Mouse (Mus musculus) left cerebral cortex, postnatal 14 days (tissue): ENCODE measurements around the gene Zic2. TPM values are rescaled to one million over a fixed set of nuclear protein-coding genes. Genes with fewer than 3 reads are reported as not detected.

Experiments used
- DNase-seq, 2 experiments: peaks; one replicate each; pipeline ENCODE4 v3.0.0; 2021 to 2022; ENCODE audit warnings: low spot score in 2 of 2, mixed read lengths in 1 of 2
- intact Hi-C: fragments of 180-260 bp; cut with DNase I; formaldehyde crosslinking; loops from one replicate; pipeline ENCODE4 v1.15.1; 2025
- total RNA-seq, 2 experiments: library from RNA; stranded (reverse); gene quantifications; 2 replicates each; pipeline ENCODE4 v1.2.3; 2021

Gene Zic2
- total RNA-seq, 2 experiments from 2014 or later, result 20.1 to 22.1 TPM

DNA sequence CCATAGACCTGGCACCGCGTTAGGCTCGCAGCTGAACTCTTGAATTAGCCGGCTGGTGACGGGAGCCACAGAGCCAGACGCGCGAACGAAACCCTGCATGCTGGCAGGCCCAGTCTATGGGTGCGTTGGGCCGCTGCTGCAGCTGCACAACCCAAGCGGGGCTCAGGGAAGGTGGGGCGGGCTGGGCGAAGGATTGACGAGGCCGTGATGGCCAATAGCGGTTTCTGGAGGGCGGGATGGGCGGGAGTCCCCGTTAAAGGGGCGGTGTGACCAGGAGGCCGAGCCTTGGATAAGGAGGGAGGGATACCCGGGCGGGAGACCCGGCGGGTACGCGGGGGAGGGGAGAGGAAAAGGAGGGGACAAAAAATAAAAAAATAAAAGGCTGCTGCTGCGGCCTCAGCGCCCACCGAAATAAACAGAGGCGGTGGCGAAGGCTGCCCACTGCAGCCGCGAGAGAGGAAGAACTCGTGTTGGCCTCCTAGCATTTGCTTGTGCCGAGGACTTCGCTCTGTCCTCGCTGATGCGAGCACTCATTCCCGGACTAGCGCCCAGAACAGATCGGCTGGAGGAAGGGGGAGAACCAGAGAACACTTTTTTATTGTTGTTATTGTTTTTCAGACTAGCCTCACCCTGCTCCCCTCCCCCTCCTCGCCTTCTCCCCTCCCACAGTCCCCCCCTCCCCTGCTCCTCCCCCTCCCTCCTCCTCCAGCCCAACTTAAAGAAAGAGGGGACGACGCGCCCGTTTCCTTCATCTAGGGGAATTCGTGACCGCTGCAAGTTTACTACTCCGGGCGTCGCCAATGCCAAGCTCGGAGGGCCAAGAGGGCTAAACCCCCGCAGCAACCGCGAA, 969 bp upstream of the Zic2 start:
- intact Hi-C loops, result loop anchor here (5.0 kb wide), 1 partner anchor 97 kb away; no protein-coding TSS in a partner anchor
- no peak for DNase-seq

DNA sequence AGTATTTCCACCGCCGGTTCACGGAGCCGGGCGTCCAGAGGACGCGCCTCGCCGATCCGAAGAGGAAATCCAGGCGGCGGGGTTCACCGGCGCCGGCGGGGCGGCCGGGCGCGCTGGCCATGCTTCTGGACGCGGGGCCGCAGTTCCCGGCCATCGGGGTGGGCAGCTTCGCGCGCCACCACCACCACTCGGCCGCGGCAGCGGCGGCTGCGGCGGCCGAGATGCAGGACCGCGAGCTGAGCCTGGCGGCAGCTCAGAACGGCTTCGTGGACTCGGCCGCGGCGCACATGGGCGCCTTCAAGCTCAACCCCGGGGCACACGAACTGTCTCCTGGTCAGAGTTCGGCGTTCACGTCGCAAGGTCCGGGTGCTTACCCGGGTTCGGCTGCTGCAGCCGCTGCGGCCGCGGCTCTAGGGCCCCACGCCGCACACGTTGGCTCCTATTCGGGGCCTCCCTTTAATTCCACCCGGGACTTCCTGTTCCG, 364 bp downstream of the Zic2 start:
- DNase-seq, result no peak
- intact Hi-C loops, result loop anchor here (5.0 kb wide), 2 partner anchors 68 to 248 kb away; no protein-coding TSS in a partner anchor

DNA sequence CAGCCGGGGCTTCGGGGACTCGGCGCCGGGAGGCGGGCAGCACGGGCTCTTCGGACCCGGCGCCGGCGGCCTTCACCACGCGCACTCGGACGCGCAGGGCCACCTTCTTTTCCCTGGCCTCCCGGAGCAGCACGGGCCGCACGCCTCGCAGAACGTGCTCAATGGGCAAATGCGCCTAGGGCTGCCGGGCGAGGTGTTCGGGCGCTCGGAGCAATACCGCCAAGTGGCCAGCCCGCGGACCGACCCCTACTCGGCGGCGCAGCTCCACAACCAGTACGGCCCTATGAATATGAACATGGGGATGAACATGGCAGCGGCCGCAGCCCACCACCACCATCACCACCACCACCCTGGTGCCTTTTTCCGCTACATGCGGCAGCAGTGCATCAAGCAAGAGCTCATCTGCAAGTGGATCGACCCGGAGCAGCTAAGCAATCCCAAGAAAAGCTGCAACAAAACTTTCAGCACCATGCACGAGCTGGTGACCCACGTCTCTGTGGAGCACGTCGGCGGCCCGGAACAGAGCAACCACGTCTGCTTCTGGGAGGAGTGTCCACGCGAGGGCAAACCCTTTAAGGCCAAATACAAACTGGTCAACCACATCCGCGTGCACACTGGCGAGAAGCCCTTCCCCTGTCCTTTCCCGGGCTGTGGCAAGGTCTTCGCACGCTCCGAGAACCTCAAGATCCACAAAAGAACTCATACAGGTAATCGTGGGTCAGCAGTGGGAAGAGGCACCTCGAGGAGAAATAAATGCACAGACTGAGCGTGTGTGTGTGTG, 996 bp downstream of the Zic2 start:
- no peak for DNase-seq
- intact Hi-C loops, result loop anchor here (5.0 kb wide), 2 partner anchors 69 to 249 kb away; no protein-coding TSS in a partner anchor

GRCm38 (mm10) chr14:122476822-122477215, 1.6 kb downstream of the Zic2 start:
- DNase-seq, result no peak
- intact Hi-C loops, result loop anchor here (5.0 kb wide), 2 partner anchors 70 to 250 kb away; no protein-coding TSS in a partner anchor

GRCm38 (mm10) chr14:122477261-122477671, 2.0 kb downstream of the Zic2 start:
- DNase-seq, result no peak
- intact Hi-C loops, result loop anchor here (5.0 kb wide), 2 partner anchors 70 to 250 kb away; no protein-coding TSS in a partner anchor

DNA sequence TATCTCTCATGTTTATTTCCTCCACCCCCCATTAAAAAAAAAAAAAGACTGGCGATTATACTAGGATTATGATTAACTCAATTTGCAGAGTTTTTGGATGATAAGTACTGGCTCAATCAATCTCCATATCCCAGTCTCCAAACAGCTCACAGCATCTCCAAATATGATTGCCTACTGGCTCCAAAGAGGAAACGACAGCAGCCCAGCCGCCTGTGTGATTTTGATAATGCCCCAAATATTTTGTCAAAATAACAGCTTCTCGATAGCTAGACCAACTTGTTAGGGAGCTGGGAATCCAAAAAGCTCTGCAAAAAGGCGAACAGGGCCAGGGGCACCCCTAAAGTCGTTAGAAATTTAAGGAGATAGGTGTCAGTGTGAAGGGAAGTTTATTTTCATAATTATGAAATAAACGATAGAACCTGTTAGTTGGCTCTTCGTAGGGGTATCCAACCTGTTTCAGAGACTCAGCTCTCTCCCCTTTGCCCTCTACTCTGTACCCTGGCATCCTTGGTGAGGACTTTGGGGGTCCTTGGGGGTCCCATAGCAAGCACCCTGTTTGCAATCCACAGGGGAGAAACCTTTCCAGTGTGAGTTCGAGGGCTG, 2.8 kb downstream of the Zic2 start:
- intact Hi-C loops, result loop anchor here (5.0 kb wide), 2 partner anchors 71 to 251 kb away; no protein-coding TSS in a partner anchor
- no peak for DNase-seq

GRCm38 (mm10) chr14:122478574-122479011, 3.4 kb downstream of the Zic2 start:
- DNase-seq, result no peak
- intact Hi-C loops, result loop anchor here (5.0 kb wide), 2 partner anchors 71 to 251 kb away; no protein-coding TSS in a partner anchor

GRCm38 (mm10) chr14:122479461-122480109, 4.3 kb downstream of the Zic2 start:
- no peak for DNase-seq
- intact Hi-C loops, result loop anchor here (5.0 kb wide), 2 partner anchors 72 to 252 kb away; no protein-coding TSS in a partner anchor

- no peak for DNase-seq
- intact Hi-C loops, result no loop called here
Measured at GRCm38 (mm10) chr14:122480355-122480754, 5.1 kb downstream of the Zic2 start.

DNA sequence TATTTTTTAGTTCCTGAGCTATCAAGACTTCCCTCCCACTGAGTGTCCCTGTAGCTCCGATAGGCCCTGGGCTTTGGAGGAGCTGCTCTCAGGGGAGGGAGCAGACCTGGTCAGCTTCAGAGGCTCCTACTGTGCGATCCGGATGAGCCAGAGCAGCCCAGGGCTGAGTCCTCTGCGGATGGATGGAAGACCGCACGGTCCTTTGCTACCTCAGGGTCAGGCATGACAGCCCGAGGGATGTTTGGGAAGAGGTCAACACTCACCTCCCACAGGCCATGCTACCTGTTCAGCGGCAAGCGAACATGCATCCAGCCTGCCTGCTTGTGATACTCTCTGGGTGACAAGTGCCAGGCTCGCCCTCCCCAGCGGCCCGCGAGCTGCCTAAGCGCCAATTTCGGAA, 5.9 kb downstream of the Zic2 start:
- DNase-seq, result no peak
- intact Hi-C loops, result no loop called here

- intact Hi-C loops, result no loop called here
- DNase-seq, result no peak
Measured at GRCm38 (mm10) chr14:122482081-122483023, 7.1 kb downstream of the Zic2 start.

DNA sequence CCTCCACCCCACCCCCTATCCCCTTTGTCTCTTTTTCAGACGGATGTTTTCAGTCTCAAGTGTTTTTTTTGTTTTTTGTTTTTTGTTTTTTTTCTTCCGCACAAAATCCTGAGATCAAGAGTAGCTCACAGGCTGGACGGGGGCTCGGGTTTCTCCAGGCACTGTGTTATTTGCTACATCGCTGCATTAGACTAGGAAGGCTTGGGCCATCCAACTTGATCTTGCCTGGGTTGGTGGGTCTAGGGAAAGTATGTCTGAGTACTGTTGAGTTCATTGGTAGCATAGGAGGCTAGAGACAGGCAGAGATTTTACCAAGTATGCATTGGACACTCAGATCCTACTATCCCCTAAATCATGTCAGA, 7.8 kb downstream of the Zic2 start:
- intact Hi-C loops, result no loop called here
- no peak for DNase-seq

GRCm38 (mm10) chr14:122483556-122484421, 8.6 kb downstream of the Zic2 start:
- no peak for DNase-seq
- intact Hi-C loops, result no loop called here

DNA sequence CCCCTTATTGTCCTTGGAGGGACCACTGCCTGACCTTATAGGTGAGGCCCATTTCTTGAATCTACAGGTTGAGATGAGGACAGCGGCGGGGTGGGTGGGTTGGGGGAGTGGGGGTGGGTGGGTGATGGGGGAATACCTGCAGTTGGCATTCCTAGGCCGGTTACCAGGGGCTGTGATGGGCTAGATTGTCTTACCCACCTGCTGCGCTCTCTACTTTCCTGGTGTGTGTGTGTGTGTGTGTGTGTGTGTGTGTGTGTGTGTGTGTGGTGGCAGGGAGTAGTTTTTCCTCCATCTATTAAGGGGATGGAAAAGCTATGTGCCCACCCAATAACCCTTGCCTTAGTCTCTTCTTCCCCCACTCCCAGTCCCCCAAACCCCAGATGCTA, 9.2 kb downstream of the Zic2 start:
- intact Hi-C loops, result no loop called here
- DNase-seq, result no peak

GRCm38 (mm10) chr14:122484844-122485551, 9.8 kb downstream of the Zic2 start:
- intact Hi-C loops, result loop anchor here (5.0 kb wide), 1 partner anchor 392 kb away; no protein-coding TSS in a partner anchor
- no peak for DNase-seq

DNA sequence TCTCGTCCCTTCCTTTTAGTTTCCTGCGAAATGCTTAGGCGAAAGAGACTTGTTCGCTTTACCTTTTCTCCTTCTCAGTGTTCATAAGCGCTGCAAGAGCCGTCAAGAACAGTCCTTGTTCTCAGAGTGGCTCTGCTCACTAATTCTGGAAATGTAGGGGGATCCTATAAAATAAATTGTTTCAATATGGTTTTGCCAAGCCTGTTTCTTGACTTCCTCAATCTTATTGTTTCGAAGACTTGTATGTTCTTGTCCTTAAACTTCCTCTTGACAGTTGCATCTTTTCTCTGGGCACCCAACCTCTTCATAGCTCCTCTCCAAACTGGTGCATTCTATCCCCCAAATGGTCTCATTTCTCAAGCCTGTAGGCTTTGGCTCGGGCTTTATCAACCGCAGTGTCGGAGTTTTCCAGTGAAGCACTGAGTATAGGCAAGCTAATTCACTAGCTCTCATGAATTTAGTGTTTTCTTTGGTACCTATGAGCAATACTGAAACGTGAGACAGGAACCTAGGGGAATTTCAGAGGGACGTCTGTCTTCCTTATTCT, 10.5 kb downstream of the Zic2 start:
- intact Hi-C loops, result loop anchor here (5.0 kb wide), 1 partner anchor 392 kb away; no protein-coding TSS in a partner anchor
- no peak for DNase-seq
